Mouse (Mus musculus): ENCODE measurements around the gene Lrrc31. TPM values are rescaled to one million over a fixed set of nuclear protein-coding genes. Genes with fewer than 3 reads are reported as not detected.

The Lrrc31 gene
- polyA plus RNA-seq, 1 experiment from 2014 or later = not detected

Other genes starting within 250 kb of the Lrrc31 start
- gene Mecom, start 151.8 kb downstream of the Lrrc31 start, polyA plus RNA-seq (2016; fragmentation: Nextera tagmentation; extraction: Ambion mirVana) = 38.7 and 43.8 TPM in 2 replicates
- not detected in 2 replicates for gene Actrt3, start 99.9 kb downstream of the Lrrc31 start, polyA plus RNA-seq (2016; fragmentation: Nextera tagmentation; extraction: Ambion mirVana)
- 23.2 and 25.0 TPM in 2 replicates for gene Mynn, start 97.8 kb downstream of the Lrrc31 start, polyA plus RNA-seq (2016; fragmentation: Nextera tagmentation; extraction: Ambion mirVana)
- gene Lrriq4, start 55.3 kb downstream of the Lrrc31 start, polyA plus RNA-seq (2016; fragmentation: Nextera tagmentation; extraction: Ambion mirVana) = 0.15 TPM in 1 of 2 replicates, not detected in the other
- gene Lrrc34, start 52.0 kb downstream of the Lrrc31 start, polyA plus RNA-seq (2016; fragmentation: Nextera tagmentation; extraction: Ambion mirVana) = 0.49 and 0.62 TPM in 2 replicates
- gene Samd7, start 46.5 kb upstream of the Lrrc31 start, polyA plus RNA-seq (2016; fragmentation: Nextera tagmentation; extraction: Ambion mirVana) = not detected in 2 replicates
- 76.7 and 78.7 TPM in 2 replicates for gene Sec62, start 93.0 kb upstream of the Lrrc31 start, polyA plus RNA-seq (2016; fragmentation: Nextera tagmentation; extraction: Ambion mirVana)
- gene Gpr160, start 156.1 kb upstream of the Lrrc31 start, polyA plus RNA-seq (2016; fragmentation: Nextera tagmentation; extraction: Ambion mirVana) = 0.68 and 0.95 TPM in 2 replicates